Mouse (Mus musculus) left cerebral cortex, adult 9 months (tissue): Measurements from ENCODE around the gene Dtl.
"Not testable (repeated sequence)": the region's sequence is repeated elsewhere in the genome, so short reads cannot be mapped to it uniquely, and the experiment has no call there.

ENCODE experiments used
- DNase-seq, 2 experiments: peaks; one replicate each; pipeline ENCODE4 v3.0.0; 2022; ENCODE audit warnings: low spot score in 2 of 2

Gene Dtl

DNA sequence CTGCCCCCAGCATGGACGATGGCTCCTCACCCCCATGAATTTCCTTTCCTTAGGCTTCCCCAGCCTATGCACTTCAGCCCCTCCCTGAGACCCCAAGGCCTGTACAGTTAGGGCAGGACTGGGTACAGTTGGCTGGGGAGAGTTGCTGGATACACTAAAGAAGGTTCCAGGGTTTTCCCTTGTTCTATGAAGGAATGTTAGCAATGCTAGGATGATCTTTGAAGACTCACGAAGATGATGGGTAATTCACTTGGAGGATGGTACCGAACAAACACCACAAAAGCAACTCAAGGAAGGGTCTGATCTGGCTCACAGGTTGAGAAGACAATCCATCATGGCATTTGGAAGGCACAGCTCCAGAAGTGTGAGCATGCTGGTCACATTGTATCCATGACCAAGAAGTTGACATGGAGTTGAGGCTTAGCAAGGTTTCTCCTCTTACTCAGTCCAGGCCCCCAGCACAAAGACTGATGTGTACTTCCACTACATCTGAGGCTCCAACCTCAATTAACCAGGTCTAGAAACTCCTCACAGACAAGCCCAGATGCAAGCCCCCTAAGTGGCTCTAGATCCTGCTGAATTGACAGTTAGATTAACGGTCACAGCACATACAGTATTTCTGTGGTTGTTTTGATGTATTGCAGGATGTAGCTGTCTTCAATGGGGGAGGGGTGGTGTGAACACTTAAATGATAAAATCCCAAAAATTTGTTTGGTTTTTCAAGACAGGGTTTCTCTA lies 55.8 kb downstream of the Dtl start:
- no peak for DNase-seq

DNA sequence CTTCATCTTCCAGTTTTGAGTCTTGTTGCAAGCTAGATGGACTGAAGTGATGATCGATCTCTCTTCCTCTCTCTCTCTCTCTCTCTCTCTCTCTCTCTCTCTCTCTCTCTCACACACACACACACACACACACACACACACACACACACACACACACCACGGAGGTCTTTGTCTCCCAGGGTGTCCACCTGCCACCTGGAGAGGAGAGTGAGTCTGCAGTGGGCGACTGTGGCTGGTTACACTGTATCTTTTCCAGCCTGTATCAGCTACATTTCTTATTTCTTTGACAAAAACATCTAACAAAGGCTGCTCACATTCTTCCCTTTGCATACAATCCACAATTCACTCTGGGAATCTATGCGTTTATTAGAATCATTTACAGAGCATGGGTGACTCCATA lies 56.4 kb downstream of the Dtl start:
- no peak for DNase-seq

DNA sequence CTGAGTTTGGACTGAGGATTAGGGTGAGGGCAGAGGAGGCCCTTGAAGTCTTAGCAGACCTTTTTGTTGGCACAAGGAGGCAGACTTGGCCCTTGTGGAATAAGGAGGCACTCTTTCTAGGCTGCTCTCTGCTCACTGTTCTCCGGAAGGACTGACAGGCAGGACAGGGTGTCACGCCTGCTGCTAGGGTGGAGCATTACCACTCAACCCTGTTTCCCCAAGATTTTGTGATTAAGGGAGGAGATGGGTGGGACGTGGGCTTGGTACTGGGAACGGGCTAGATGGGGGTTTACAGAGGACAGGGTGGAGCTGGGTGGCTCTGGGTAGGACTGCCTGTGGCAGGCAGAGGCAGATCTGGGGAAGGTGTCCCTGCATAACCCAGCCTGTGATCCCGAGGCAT lies 57.4 kb downstream of the Dtl start:
- no peak for DNase-seq

DNA sequence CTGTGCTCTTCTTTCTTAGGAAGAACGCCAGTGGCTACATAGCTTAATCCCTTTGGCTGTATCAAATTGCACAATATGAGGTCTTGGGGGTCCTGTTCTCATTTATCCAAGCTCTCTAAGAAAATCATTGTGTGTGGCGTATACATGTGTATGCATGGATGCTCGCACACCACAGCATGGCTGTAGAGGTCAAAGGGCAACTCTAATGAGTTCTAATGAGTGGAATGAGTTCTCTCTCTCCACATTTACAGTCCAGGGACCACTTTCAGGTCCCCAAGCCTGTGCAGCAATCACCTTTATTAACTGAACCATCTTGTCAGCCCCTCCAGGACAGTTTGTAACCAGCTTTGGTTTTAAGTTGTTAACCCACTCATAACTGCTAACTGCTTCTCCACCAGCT lies 58.3 kb downstream of the Dtl start:
- no peak for DNase-seq

DNA sequence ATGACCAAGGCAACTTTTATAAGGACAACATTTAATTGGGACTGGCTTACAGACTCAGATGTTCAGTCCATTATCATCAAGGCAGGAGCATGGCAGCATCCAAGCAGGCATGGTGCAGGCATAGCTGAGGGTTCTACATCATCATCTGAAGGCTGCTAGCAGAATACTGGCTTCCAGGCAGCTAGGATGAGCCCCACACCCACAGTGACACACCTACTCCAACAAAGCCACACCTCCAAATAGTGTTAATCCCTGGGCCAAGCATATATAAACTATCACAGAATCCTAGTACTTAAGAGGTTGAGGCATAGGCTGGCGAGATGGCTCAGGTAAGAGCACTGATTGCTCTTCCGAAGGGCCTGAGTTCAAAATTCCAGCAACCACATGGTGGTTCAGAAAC lies 59.0 kb downstream of the Dtl start:
- not testable (repeated sequence) for DNase-seq

DNA sequence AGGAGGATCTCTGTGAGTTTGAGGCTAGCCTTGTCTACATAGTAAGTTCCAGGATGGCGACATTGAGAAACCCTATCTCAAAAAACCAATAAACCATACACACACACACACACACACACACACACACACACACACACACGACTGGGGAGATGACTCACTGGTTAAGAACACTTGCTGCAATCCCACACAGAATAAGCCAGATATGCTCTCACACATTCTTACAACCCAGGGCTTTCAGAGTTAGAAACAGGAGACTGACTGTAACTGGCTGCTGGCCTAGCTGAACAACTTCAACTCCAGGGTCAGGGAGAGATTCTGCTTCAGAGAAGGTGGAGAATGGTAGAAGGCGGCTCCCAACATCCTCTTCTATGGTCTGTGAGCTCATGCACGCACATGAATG lies 62.1 kb downstream of the Dtl start:
- no peak for DNase-seq

DNA sequence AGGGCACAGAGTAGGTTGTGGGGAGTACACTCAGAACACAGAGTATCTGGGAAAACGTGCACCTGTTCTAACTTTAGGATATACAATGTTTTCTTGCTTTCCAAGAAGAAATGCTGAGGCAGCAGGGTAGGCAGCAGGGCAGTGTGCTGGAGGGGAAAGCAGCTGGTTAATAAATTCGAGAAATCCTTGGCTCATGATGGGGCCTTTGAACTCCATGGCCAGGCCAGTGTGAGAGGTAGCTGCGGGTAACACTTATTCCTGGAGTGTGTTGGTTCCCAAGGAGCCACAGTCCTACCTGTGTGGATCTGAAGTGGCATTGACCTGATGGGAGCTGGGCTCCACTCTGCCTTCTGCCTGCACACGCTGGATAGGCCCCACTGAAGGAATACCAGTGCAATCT lies 63.0 kb downstream of the Dtl start:
- DNase-seq = no peak

DNA sequence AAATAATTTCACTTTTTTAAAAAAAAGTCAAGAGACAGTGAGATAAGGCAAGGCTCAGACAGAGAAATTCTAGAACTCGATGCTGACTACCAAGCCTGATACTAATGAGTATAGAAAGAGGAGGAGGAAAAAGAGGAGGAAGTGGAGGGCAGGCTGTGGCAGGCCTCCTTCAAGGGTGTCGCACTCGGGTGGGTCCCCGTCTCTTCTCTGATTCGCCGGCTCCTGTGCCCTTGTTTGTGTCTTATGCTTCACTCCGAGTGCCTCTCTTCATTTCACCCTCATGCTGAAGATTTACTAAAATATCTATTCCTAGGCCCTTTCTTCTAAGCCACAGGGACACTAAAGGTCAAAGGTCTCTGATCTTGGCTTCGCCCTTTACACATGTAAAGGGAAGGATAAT lies 63.8 kb downstream of the Dtl start:
- no peak for DNase-seq

DNA sequence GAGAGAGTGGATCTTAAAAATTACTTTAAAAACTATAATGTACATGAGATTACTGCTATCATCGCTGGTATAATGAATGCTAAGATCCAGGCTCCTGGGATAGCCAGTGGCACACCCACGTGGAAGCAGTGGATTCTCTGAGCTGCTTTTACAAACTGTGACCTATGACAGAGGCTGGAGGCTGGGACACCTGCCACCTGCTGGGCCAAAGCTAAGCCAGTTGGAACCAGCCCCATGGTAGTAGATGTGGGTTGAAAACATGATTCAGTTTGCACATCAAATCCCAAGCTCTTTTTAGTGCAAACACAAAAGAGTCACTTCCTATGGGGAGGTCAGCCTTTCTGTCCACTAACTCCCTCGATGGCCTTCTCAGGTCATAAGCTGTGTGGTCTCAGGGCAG lies 65.5 kb downstream of the Dtl start:
- no peak for DNase-seq

DNA sequence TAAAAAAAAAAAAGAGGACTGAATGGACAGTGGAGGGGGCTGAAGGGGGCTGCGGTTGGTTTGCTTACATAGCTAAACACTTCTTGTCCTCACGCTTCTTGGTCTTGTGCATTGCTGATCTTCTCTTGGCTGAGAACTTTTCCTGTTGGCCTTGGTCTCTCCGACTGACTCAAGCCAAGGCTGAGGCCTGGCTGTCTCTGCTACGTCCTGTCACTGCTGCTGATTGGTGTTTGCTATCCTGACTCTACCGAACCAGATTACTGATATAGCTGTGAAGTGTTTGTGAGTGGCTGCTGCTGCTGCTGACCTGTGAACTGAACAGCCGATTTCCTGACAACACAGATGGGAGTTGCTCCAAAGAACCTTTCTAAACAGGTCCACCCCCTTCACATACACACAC lies 66.2 kb downstream of the Dtl start:
- no peak for DNase-seq

DNA sequence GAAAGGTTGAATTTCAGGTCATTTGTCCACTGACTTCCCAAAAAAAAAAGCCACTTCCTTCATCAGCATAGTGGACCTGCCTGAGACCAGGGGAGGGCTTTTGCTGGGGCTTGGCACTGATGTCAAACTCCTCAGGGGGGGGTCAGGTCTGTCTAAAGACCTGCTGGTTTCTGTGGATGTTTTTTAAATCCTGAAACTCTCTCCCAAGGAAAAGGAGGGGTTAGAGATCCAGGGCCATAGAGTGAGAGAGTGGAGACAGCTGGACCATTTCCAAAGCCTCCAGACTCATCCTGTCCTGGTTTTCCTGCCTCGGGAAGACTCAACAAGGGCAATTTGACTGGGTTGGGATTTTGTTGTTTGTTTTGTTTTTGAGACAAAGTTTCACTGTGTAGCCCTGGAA lies 68.6 kb downstream of the Dtl start:
- DNase-seq = no peak

DNA sequence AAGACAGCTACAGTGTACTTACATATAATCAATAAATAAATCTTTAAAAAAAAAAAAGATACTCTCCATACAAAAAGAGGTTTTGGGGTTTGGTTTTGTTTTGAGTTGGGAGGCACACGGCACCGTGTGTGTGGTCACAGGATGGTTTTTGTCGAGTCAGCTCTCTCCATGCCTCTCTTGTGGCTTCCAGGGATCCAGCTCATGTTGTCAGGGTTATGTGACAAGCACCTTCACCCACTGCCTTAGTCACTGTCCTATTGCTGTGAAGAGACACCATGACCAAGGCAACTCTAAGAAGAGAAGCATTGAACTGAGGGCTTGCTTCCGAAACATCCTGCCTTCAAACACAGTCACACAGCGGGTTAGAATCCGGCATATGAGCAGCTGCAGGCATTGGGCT lies 75.7 kb downstream of the Dtl start:
- no peak for DNase-seq

DNA sequence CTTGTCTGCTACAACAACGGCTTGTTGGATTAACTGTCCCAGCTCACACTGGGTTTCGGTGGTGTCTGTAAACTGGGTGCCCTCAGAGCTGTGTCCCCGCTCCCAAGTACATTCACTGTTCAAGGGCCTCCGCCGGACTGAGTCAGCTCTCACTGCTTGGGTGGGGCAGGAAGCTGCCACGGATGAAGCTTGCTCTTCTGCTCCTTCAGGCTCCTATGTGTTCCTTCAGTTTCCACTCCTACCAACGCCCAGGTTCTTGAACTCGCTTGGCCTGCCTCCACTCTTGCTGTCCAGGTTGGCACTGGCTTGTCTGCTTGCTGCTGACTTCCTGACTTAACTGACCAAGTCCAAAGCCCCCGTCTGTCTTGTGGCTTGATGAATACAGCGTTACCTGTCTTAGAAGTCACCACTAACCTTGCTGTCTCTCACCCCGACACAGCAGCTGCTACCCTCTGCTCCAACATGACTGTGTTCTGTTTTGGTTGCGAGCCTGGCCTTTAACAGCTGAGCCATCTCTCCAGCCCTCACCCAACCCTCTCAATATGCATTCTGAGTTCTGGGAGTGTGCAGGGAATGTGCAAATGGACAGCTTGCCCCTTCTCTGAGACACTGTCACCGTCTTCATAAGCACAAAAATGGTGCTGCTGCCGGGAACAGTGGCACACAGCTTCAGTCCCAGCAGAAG lies 76.9 kb downstream of the Dtl start:
- no peak for DNase-seq

DNA sequence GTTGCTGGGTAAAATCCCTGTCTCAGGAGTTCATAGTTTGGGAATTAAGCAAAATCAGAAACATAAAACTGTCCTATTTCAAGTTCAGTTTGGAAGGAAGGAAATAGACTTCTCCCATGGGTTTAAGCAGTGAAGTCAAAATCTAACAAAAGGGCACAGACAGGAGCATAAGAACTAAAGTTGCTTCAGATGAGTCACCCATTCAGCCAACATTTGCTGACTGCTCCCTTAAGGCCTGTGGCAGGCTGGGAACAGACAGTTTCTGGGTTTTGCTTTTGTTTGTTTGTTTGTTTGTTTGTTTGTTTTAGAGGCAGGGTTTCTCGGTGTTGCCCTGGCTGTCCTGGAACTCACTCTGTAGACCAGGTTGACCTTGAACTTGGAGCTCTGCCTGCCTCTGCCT lies 78.7 kb downstream of the Dtl start:
- no peak for DNase-seq

DNA sequence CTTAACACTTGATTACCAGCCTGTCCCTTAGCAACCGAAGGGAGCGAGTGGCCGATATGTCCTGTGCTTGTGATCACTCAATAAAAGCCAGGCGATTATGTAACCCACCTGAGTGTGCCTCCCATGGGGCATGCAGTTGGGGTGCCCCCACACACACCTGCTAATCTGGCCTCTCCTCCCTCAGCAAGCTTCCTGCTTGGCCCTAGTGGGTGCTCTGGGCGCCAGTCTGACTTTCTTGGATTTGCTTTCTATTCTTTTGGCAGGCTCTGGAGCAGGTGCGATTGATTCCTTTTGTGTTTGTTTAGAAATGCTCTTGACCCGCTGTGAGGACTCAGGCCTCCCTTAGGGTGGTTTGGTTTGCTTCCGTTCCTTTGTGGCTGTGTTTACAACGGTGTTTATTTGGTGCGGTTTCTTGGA lies 80.3 kb downstream of the Dtl start:
- DNase-seq = no peak

DNA sequence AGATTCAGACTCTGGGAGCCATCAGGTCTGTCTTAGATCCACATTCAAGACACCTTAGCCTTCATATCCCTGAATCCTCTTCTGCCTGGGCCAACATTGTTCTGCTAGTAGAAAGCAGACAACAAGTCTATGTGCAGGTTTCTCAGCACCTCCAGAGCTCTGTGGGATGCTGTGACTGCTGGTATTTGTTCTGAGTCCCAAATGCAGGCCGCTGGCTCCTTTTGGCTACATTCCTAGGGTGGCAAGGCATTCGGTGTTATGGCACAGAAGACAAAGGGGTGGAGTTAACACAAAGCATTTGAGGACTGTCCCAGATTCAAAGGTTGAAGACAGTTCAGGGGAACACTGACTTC lies 81.1 kb downstream of the Dtl start:
- no peak for DNase-seq

DNA sequence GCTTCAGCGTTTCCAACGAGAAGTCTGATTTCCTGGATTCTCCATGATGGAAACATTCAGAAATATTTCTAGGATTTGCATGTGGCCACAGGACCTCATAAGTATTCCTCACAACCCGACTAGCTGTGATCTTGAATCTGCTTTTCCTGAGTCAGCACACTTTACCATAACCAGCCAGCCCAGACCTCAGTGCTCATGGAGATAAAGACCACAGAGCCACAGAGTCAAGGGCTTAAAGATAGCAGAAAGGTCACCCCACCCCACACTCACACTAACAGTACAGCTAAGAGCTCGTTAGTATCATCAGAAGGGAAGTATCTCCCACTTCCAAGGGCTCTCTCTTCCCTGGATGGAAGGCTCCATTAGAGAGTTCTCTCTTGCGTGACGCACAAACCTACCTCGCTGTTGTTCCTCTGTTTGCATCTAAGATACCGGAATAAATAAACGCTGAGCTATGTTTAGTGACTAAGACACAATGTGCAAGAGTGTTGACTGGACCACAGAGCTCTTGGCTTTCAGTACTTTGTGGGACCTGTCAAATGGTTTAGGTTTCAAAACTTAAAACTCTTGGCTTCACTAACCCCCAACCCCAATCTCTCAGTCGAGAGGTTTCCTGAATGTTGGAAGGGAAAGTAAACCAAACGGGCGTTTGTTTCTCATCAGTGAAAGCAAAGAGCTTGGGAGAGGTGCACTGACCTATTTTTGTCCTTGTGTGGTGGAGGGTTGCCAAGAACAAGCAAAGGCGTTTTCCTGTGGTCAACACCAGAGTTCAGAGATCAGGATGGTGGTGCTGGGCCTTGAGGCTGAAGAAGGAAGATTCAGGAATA lies 81.7 kb downstream of the Dtl start:
- no peak for DNase-seq

DNA sequence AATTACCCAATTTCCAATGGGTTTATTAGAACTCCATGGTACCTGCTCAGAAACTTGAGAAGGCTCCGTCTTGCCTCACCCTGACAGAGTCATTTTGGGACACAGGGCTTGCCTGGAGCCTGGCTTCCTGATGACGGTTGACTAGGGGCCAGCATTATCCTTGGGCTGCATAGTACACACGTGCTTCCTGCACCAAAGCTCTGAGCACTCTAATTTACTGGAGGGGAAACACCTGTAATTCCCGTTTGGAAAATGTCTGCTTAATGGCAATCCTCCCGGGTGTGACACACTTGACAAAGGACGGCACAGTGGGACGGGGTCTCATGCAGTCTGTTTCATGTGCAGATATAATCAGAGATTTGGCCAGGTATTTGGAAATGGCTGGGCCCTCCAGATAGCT lies 84.9 kb downstream of the Dtl start:
- DNase-seq = no peak
